Mouse (Mus musculus): ENCODE measurements around the gene Fmnl2. TPM values are rescaled to one million over a fixed set of nuclear protein-coding genes. Genes with fewer than 3 reads are reported as not detected.

Fmnl2 gene
- polyA plus RNA-seq, 1 experiment from 2014 or later = 15.1 TPM

GRCm38 (mm10) chr2:53038737-53039136, 181.1 kb downstream of the Fmnl2 start:
- Histone ChIP-seq H3K4me1 (peaks cover 19% of the 10 kb centered on the region), H3K4me3 (no peak overlapping the region), H3K9me3 (replicated peaks) (no peaks in the 10 kb centered on the region), H3K9ac (0 out of 2 replicates have a peak overlapping the region, but pooled peaks have one; percentile 18), H3K4me2 (replicated peaks) (no peak overlapping the region), H3K27me3 (no peaks in the 10 kb centered on the region), H3K36me3 (peaks cover 10% of the 10 kb centered on the region), H3K27ac (peak overlapping the region; percentile 67)
- WGBS = 28% methylated on average over 9 of the region's 9 CpGs
- peak; percentile 57 for ATAC-seq (ENCODE audit: low FRiP score)

- peaks cover 21% of the 10 kb centered on the region for H3K36me3 ChIP-seq
- H3K9me3 ChIP-seq (replicated peaks) = no peaks in the 10 kb centered on the region
- H3K4me2 ChIP-seq (replicated peaks) = no peak overlapping the region
- WGBS = 84% methylated on average over 6 of the region's 6 CpGs
- no peaks in the 10 kb centered on the region for H3K4me1 ChIP-seq
- H3K27me3 ChIP-seq = no peaks in the 10 kb centered on the region
- H3K4me3 ChIP-seq = no peak overlapping the region
- no peak for ATAC-seq (ENCODE audit: low FRiP score)
- no peak overlapping the region for H3K9ac ChIP-seq
- H3K27ac ChIP-seq = no peak overlapping the region
Observed at GRCm38 (mm10) chr2:53047031-53047430, 189.4 kb downstream of the Fmnl2 start.

GRCm38 (mm10) chr2:53047749-53048387, 190.2 kb downstream of the Fmnl2 start:
- Histone ChIP-seq H3K4me1 (no peaks in the 10 kb centered on the region), H3K4me2 (replicated peaks) (no peak overlapping the region), H3K9me3 (replicated peaks) (no peaks in the 10 kb centered on the region), H3K27me3 (no peaks in the 10 kb centered on the region), H3K9ac (no peak overlapping the region), H3K36me3 (peaks cover 13% of the 10 kb centered on the region), H3K4me3 (no peak overlapping the region), H3K27ac (no peak overlapping the region)
- 95% methylated on average over 1 of the region's 1 CpGs for WGBS
- no peak for ATAC-seq (ENCODE audit: low FRiP score)

GRCm38 (mm10) chr2:53050376-53050775, 192.7 kb downstream of the Fmnl2 start:
- no peaks in the 10 kb centered on the region for H3K9me3 ChIP-seq (replicated peaks)
- no peak for ATAC-seq (ENCODE audit: low FRiP score)
- H3K27me3 ChIP-seq = no peaks in the 10 kb centered on the region
- no peak overlapping the region for H3K9ac ChIP-seq
- 94% methylated on average over 6 of the region's 6 CpGs for WGBS
- no peak overlapping the region for H3K4me3 ChIP-seq
- H3K27ac ChIP-seq = no peak overlapping the region
- no peaks in the 10 kb centered on the region for H3K4me1 ChIP-seq
- H3K4me2 ChIP-seq (replicated peaks) = no peak overlapping the region
- peaks cover 16% of the 10 kb centered on the region; the same call in 1 of the 2 replicates for H3K36me3 ChIP-seq

- 93% methylated on average over 8 of the region's 8 CpGs for WGBS
- H3K27me3 ChIP-seq = no peaks in the 10 kb centered on the region
- H3K9ac ChIP-seq = no peak overlapping the region
- H3K4me1 ChIP-seq = no peaks in the 10 kb centered on the region
- peaks cover 16% of the 10 kb centered on the region; the same call in 1 of the 2 replicates for H3K36me3 ChIP-seq
- no peak overlapping the region for H3K4me3 ChIP-seq
- ATAC-seq (ENCODE audit: low FRiP score) = no peak
- H3K9me3 ChIP-seq (replicated peaks) = no peaks in the 10 kb centered on the region
- no peak overlapping the region for H3K4me2 ChIP-seq (replicated peaks)
- no peak overlapping the region for H3K27ac ChIP-seq
Observed at GRCm38 (mm10) chr2:53051502-53051901, 193.8 kb downstream of the Fmnl2 start.

GRCm38 (mm10) chr2:53053714-53054113, 196.1 kb downstream of the Fmnl2 start:
- H3K27ac ChIP-seq = peak overlapping the region; percentile 36; the same call in 1 of the 2 replicates
- H3K4me1 ChIP-seq = no peaks in the 10 kb centered on the region
- no peaks in the 10 kb centered on the region for H3K27me3 ChIP-seq
- H3K4me3 ChIP-seq = no peak overlapping the region
- H3K36me3 ChIP-seq = peaks cover 16% of the 10 kb centered on the region; the same call in 1 of the 2 replicates
- no peak for ATAC-seq (ENCODE audit: low FRiP score)
- no peak overlapping the region for H3K9ac ChIP-seq
- no peaks in the 10 kb centered on the region for H3K9me3 ChIP-seq (replicated peaks)
- no peak overlapping the region for H3K4me2 ChIP-seq (replicated peaks)
- WGBS = 66% methylated on average over 7 of the region's 7 CpGs

- 93% methylated on average over 6 of the region's 6 CpGs for WGBS
- H3K27me3 ChIP-seq = no peaks in the 10 kb centered on the region
- H3K4me3 ChIP-seq = no peak overlapping the region
- H3K4me2 ChIP-seq (replicated peaks) = no peak overlapping the region
- ATAC-seq (ENCODE audit: low FRiP score) = no peak
- H3K9ac ChIP-seq = no peak overlapping the region
- no peaks in the 10 kb centered on the region for H3K4me1 ChIP-seq
- H3K27ac ChIP-seq = no peak overlapping the region
- no peaks in the 10 kb centered on the region for H3K9me3 ChIP-seq (replicated peaks)
- peaks cover 9% of the 10 kb centered on the region; the same call in 1 of the 2 replicates for H3K36me3 ChIP-seq
Observed at GRCm38 (mm10) chr2:53056556-53056955, 198.9 kb downstream of the Fmnl2 start.

GRCm38 (mm10) chr2:53057291-53057690, 199.6 kb downstream of the Fmnl2 start:
- no peak overlapping the region for H3K4me2 ChIP-seq (replicated peaks)
- H3K4me3 ChIP-seq = no peak overlapping the region
- no peak for ATAC-seq (ENCODE audit: low FRiP score)
- H3K27ac ChIP-seq = no peak overlapping the region
- H3K9me3 ChIP-seq (replicated peaks) = no peaks in the 10 kb centered on the region
- WGBS = 90% methylated on average over 2 of the region's 2 CpGs
- H3K36me3 ChIP-seq = peaks cover 8% of the 10 kb centered on the region; the same call in 1 of the 2 replicates
- H3K4me1 ChIP-seq = no peaks in the 10 kb centered on the region
- H3K9ac ChIP-seq = no peak overlapping the region
- no peaks in the 10 kb centered on the region for H3K27me3 ChIP-seq

GRCm38 (mm10) chr2:53061363-53062000, 203.8 kb downstream of the Fmnl2 start:
- Histone ChIP-seq H3K27ac (no peak overlapping the region), H3K9ac (no peak overlapping the region), H3K9me3 (replicated peaks) (no peaks in the 10 kb centered on the region), H3K4me2 (replicated peaks) (no peak overlapping the region), H3K27me3 (no peaks in the 10 kb centered on the region), H3K36me3 (no peaks in the 10 kb centered on the region), H3K4me1 (no peaks in the 10 kb centered on the region), H3K4me3 (no peak overlapping the region)
- ATAC-seq (ENCODE audit: low FRiP score) = no peak
- WGBS = 84% methylated on average over 9 of the region's 9 CpGs

GRCm38 (mm10) chr2:53066973-53067372, 209.3 kb downstream of the Fmnl2 start:
- Histone ChIP-seq H3K4me1 (no peaks in the 10 kb centered on the region), H3K36me3 (no peaks in the 10 kb centered on the region), H3K4me2 (replicated peaks) (no peak overlapping the region), H3K27ac (no peak overlapping the region), H3K9me3 (replicated peaks) (no peaks in the 10 kb centered on the region), H3K9ac (no peak overlapping the region), H3K4me3 (no peak overlapping the region), H3K27me3 (no peaks in the 10 kb centered on the region)
- no peak for ATAC-seq (ENCODE audit: low FRiP score)
- WGBS = 95% methylated on average over 2 of the region's 2 CpGs

- Histone ChIP-seq H3K4me1 (no peaks in the 10 kb centered on the region), H3K36me3 (no peaks in the 10 kb centered on the region; the same call in 1 of the 2 replicates), H3K27me3 (no peaks in the 10 kb centered on the region), H3K9ac (no peak overlapping the region), H3K4me3 (no peak overlapping the region), H3K4me2 (replicated peaks) (no peak overlapping the region), H3K9me3 (replicated peaks) (no peaks in the 10 kb centered on the region), H3K27ac (no peak overlapping the region)
- no peak for ATAC-seq (ENCODE audit: low FRiP score)
- WGBS = 10% methylated on average over 1 of the region's 1 CpGs
Observed at GRCm38 (mm10) chr2:53070607-53071006, 212.9 kb downstream of the Fmnl2 start.

- H3K9ac ChIP-seq = no peak overlapping the region
- H3K4me1 ChIP-seq = no peaks in the 10 kb centered on the region
- WGBS = 92% methylated on average over 2 of the region's 2 CpGs
- H3K4me2 ChIP-seq (replicated peaks) = no peak overlapping the region
- H3K9me3 ChIP-seq (replicated peaks) = no peaks in the 10 kb centered on the region
- ATAC-seq (ENCODE audit: low FRiP score) = no peak
- no peak overlapping the region for H3K27ac ChIP-seq
- H3K4me3 ChIP-seq = no peak overlapping the region
- no peaks in the 10 kb centered on the region for H3K36me3 ChIP-seq
- no peaks in the 10 kb centered on the region for H3K27me3 ChIP-seq
Observed at GRCm38 (mm10) chr2:53079693-53080286, 222.1 kb downstream of the Fmnl2 start.

Data from hindbrain, embryonic 12.5 days (tissue).